Mouse (Mus musculus): Measurements from ENCODE around the gene Gm45021.
"Not testable (repeated sequence)": the region's sequence is repeated elsewhere in the genome, so short reads cannot be mapped to it uniquely, and the experiment has no call there.

Gene Gm45021

GRCm38 (mm10) chr6:48613464-48613863, 24.1 kb downstream of the Gm45021 start:
- DNase-seq (ENCODE audit: extremely low spot score), result no peak

DNA sequence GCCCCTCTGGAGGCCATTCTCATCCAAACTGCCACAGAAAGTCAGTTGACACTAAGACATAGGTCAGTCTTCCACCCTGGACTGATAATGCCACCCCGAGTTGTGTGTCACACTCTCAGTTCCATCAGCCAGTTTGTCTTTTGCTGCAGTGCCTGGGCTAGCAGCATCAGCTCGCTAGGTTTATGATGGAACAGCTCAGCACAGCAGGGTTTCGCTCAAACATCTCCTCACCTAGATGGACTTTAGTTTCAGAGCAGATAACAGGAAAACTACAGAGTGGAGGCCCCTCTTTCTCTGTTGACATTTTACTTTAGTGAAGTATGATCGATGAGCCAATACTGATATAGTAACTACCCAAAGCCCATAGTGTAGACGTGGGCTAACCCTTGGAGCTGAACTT, 25.3 kb downstream of the Gm45021 start:
- DNase-seq (ENCODE audit: extremely low spot score), result no peak

DNA sequence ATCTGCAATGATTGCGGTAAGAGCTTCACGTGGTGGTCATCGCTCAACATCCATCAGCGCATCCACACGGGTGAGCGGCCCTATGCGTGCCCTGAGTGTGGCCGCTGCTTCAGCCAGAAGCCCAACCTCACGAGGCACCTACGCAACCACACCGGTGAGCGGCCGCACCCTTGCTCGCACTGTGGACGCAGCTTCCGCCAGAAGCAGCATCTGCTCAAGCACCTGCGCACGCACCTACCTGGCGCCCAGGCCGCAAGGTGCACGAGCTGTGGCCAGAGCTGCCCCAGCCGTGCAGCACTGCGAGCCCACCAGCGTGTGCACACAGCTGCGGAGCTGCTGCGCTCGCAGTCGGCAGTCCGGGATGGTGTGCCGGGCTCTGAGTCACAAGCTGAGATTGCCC, 30.6 kb downstream of the Gm45021 start:
- DNase-seq (ENCODE audit: extremely low spot score), result no peak

GRCm38 (mm10) chr6:48622186-48622843, 32.9 kb downstream of the Gm45021 start:
- not testable (repeated sequence) for DNase-seq (ENCODE audit: extremely low spot score)

DNA sequence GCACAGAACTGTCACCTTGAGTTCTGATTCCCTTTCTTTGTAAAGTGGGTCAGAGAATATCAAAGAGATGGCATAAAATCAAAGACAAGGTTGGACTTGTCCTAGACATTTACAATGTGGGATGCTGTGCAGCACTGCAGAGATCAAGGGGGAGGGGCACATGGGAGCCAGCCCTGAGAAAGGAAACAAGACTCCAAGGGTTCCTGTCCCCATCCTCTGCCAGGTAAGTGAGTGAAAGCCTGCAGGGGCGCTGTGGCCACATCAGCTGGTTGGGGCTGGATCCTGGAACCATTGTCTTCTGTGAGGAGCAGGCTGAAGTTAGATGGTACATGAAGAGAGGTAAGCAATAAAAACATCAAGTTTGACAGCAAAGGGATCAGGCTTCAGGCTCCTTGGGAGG, 34.0 kb downstream of the Gm45021 start:
- DNase-seq (ENCODE audit: extremely low spot score), result no peak

- peak; percentile 15 for DNase-seq (ENCODE audit: extremely low spot score)
Observed at GRCm38 (mm10) chr6:48626464-48626863, 37.1 kb downstream of the Gm45021 start, which contains the start of gene AI854703. AI854703 (plus strand) TSS chr6:48626764.

GRCm38 (mm10) chr6:48626984-48627383, 37.6 kb downstream of the Gm45021 start:
- peak; percentile 61 for DNase-seq (ENCODE audit: extremely low spot score)

DNA sequence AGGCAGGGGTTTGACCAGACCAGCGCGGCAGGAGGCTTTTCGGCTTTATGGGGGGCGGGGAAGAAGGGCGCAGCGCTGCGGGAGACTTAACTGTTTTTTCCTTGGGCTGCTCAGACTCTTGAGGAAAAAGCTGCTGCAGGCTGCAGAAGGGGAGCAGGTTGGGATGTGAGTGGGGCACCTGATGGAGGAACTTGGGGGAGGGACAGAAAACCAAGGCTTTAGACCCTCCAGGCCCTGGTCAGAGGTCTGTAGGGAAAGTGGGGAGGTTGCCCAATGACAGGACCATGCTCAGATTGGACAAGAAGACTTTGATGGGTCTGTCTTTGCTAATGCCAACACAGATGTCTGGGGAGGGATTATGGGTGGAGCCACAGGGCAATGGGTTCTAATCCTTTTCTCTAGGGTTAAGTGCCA, 38.1 kb downstream of the Gm45021 start:
- no peak for DNase-seq (ENCODE audit: extremely low spot score)

- no peak for DNase-seq (ENCODE audit: extremely low spot score)
Observed at GRCm38 (mm10) chr6:48628377-48628776, 39.0 kb downstream of the Gm45021 start.

DNA sequence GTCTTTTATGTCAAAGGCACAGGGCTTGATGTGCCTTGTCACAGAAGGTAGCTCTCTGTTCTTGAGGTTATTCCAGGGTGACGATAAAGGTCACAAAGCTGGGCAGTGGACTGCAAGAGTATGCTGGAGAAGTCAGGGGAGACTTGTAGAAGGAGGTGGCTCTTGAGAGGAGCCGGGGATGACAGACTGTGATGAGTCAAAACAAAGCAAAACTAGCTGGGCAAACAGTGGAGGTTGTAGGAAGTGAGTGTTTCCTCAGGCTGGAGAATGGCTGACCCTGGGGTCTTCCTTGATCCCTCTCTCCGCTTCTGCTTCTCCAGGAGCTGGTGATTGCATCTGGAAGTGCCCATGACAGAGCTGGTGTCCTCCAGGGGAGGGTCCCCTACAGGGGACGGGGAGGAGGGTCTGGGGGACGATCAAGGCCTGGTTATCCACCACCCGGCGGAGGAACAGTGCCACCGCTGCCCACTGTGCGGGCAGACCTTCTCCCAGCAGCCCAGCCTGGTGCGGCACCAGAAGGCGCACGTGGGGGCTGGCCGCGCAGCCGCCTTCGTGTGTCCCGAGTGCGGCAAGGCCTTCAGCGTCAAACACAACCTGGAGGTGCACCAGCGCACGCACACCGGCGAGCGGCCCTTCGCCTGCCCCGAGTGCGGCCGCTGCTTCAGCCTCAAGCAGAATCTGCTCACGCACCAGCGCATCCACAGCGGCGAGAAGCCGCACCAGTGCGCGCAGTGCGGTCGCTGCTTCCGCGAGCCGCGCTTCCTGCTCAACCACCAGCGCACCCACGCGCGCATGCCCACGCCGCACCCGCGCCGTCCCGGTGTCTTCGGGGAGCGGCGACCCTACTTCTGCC, 39.6 kb downstream of the Gm45021 start:
- peak; percentile 31 for DNase-seq (ENCODE audit: extremely low spot score)

DNA sequence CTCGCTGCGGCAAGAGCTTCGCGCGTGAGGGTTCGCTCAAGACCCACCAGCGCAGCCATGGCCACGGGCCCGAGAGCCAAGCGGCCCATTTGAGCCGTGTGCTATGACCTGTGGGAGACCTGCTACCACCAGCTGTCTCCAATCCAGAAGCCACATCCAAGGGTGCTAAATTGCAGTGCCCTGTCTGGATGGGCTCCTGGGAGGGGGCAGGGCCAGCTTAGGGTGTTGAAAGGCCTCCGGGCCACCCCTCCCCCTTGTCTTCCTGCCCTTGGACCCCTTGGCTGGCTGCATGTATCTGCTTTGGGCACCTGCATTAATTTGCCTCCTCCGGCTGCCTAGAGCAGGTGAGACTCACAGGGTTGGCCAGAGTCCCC, 40.2 kb downstream of the Gm45021 start:
- DNase-seq (ENCODE audit: extremely low spot score), result no peak

GRCm38 (mm10) chr6:48630831-48631230, 41.4 kb downstream of the Gm45021 start:
- DNase-seq (ENCODE audit: extremely low spot score), result no peak

DNA sequence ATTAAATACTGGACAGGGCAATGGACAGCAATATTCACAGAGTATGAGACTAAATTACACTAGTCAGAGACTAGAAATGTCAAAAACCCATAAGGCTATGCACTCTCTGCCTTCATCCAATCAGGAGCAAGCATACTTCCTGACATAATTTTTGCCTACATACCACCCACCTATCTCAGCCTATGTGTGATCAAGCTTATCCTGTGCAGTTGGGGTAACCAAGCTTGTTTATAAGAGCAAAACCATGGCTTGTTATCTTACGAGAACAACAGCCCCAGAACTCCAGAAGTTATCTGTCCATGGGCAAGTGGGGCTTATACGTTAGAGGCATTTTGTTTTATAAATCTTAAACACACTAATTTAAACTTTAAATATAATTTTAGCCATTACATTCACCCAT, 45.7 kb downstream of the Gm45021 start:
- no peak for DNase-seq (ENCODE audit: extremely low spot score)

DNA sequence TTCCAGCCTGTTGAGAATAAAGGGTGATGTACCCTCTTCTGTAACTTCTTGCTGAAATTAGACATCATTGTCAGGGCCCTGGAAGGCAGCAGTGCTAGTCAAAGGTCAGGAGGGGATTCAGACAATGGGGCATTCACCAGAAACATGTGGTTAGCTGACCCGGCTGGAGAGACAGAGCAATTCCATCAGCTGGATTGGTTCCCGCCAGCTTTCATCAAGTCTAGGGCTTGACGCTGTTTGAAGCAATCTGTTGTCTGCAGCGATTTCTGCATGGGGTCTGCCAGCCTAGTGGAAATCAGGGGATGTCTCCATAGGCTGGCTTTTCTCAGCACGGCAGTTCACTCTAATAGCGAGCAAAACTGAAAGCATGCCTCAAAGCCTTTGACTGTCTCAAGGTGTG, 47.1 kb downstream of the Gm45021 start:
- no peak for DNase-seq (ENCODE audit: extremely low spot score)

DNA sequence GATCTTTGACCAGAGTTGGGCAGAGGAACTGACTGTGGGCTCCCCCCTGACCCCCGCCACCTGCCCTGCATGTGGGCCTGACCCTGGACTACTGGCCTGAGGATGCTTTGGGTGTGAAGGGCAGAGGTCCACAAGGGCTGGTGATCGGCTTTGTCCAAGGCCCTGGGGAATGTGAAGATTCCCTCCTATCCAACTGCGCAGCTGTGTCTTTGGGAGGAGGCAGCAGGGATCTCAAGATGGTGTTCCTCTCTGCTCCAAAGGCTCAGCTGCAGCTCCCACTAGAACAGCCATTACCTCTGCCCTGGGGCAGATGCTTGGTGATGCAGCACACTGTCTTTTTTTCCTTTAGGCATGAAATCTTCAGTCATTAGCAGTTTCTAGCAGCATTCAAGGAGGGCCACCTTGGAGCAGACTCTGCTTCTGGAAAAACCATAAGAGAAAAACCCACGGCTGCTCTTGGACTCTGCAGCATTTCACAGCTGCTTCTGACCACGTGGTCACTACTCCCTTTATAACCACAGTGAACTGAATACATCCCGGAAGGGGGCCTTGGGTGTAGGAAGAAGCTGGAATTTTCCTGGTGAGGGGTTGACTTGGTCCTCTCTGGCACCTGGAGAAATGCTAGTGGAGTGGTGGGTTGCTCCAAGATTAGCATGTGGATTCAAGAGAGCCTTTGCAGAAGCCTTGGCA, 48.5 kb downstream of the Gm45021 start:
- DNase-seq (ENCODE audit: extremely low spot score), result no peak

DNA sequence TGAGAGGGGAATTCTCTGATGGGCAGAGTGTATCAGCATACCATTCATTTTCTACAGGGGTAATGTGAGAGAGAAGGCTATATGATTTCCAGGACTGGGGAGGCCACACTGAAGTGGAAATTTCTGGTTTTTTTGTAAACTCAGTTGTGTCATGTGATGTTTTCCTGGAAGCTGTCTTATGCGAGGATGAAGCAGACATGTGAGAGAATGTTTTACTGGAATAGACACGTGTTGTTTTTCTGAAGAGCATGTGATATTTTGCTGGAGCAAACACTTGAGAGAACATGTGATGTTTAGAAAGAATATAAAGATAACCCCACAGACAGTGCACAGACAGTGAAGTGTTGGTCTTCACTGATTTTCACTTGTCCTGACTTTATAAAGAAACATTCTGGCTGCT, 49.1 kb downstream of the Gm45021 start:
- no peak for DNase-seq (ENCODE audit: extremely low spot score)

DNA sequence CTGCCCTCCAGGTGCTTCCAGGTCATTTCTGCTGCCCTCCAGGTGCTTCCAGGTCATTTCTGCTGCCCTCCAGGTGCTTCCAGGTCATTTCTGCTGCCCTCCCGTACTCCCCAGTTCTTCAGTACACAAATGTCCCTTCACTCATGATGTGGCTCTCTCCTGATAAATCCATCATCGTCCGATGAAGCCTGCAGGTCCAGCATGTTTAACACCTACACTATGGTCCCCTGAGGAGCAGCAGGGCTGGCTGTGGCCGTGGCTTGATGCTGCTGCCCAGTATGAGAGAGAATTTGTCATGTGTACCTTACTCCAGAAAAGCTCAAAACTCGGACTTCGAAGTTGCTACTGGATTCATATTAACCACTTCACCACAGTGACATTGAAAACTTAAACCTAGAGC, 52.0 kb downstream of the Gm45021 start:
- no peak for DNase-seq (ENCODE audit: extremely low spot score)

- peak; percentile 64 for DNase-seq (ENCODE audit: extremely low spot score)
Observed at GRCm38 (mm10) chr6:48642764-48643292, 53.4 kb downstream of the Gm45021 start.

- peak; percentile 67 for DNase-seq (ENCODE audit: extremely low spot score)
Observed at GRCm38 (mm10) chr6:48645660-48646308, 56.4 kb downstream of the Gm45021 start.

- no peak for DNase-seq (ENCODE audit: extremely low spot score)
Observed at GRCm38 (mm10) chr6:48646309-48646690, 56.9 kb downstream of the Gm45021 start.

GRCm38 (mm10) chr6:48646995-48647394, 57.6 kb downstream of the Gm45021 start, which contains the start of gene Gimap8:
Gimap8 (plus strand) TSS chr6:48647234.
- DNase-seq (ENCODE audit: extremely low spot score), result peak; percentile 21

- DNase-seq (ENCODE audit: extremely low spot score), result no peak
Observed at GRCm38 (mm10) chr6:48647611-48648010, 58.2 kb downstream of the Gm45021 start.

All from embryo, embryonic 9.5 days (tissue).